Mouse (Mus musculus): ENCODE results near the gene Sh2d7. TPM values are rescaled to one million over a fixed set of nuclear protein-coding genes. Genes with fewer than 3 reads are reported as not detected.

Sh2d7 gene
- not detected in 4 replicates for total RNA-seq (2023; ENCODE audit: inconsistent age)

GRCm38 (mm10) chr9:54538684-54539083 lies at the start of gene Sh2d7:
Gene Sh2d7, plus strand, starts transcription at chr9:54538984.

GRCm38 (mm10) chr9:54501453-54502110 lies 37.2 kb upstream of the Sh2d7 start, which contains the start of gene Dmxl2:
Gene Dmxl2, minus strand, starts transcription at chr9:54501626.

GRCm38 (mm10) chr9:54559771-54560471 lies 21.1 kb downstream of the Sh2d7 start, which contains the start of gene Cib2:
Gene Cib2, minus strand, starts transcription at chr9:54560218.

GRCm38 (mm10) chr9:54586199-54587061 lies 47.6 kb downstream of the Sh2d7 start, which contains the start of gene Idh3a:
Gene Idh3a, plus strand, starts transcription at chr9:54586334.

Other genes with a start within 250 kb of the Sh2d7 start
- 0.36 to 1.9 TPM (median 0.91 TPM) in 4 replicates for gene Dmxl2, start 37.4 kb upstream of the Sh2d7 start, total RNA-seq (2023; ENCODE audit: inconsistent age)
- gene Cib2, start 21.2 kb downstream of the Sh2d7 start, total RNA-seq (2023; ENCODE audit: inconsistent age) = 1.4 to 3.6 TPM (median 2.5 TPM) in 4 replicates
- gene Idh3a, start 47.4 kb downstream of the Sh2d7 start, total RNA-seq (2023; ENCODE audit: inconsistent age) = 38.5 to 41.4 TPM (median 40.7 TPM) in 4 replicates
- gene Acsbg1, start 122.9 kb downstream of the Sh2d7 start, total RNA-seq (2023; ENCODE audit: inconsistent age) = 0.30 TPM in 1 of 4 replicates, not detected in the others
- 0.96 to 2.3 TPM (median 1.8 TPM) in 4 replicates for gene Dnaja4, start 159.9 kb downstream of the Sh2d7 start, total RNA-seq (2023; ENCODE audit: inconsistent age)
- 58.8 to 66.4 TPM (median 63.2 TPM) in 4 replicates for gene Wdr61, start 195.5 kb downstream of the Sh2d7 start, total RNA-seq (2023; ENCODE audit: inconsistent age)
- not detected in 4 replicates for gene Crabp1, start 225.8 kb downstream of the Sh2d7 start, total RNA-seq (2023; ENCODE audit: inconsistent age)